Mouse (Mus musculus): ENCODE results near the gene Fadd.

Fadd gene

GRCm38 (mm10) chr7:144577876-144578275 is 4.4 kb downstream of the Fadd start:
- DNase-seq (ENCODE audit: extremely low read depth, low read depth): no peak

GRCm38 (mm10) chr7:144572234-144572633 is 10.0 kb downstream of the Fadd start:
- DNase-seq (ENCODE audit: extremely low read depth, low read depth): no peak

DNA sequence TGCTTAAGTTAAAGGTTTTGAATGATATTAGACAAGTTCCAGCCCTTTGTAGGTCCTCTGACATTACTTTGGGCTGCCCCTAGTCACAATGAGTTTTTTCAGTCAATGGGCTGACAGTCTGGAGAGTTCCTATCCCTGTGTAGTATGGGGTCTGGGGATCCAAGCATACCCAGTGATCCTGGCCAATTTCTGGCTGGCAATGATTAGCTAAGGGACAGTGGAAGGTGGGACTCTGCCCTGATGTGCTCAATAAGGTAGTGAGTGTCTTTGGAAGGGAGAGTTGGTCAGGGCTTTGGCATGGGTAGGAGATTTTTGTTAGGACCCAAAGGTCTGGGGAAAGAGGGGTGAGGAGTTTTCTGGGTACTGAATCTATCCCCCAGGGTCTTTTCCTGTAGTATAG is 10.7 kb downstream of the Fadd start:
- no peak for DNase-seq (ENCODE audit: extremely low read depth, low read depth)

DNA sequence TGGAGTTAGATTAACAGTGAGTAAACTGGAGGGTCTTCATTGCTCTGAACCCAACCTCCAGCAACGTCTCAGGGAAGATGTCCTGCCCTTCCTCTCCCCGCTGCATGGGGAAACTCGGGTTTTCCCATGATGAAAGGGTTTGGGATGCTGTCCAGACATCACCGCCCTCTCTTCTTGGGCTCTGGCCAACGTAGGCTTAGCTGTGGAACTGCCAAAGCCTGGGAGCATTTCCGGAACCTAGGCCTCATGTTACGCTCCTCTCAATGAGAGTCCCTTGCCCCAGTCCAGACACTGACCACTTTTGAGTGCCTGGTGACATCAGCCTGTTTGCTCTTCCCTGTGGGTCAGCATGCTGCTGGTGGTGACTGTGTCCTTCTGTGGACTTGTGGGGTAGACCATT is 12.8 kb downstream of the Fadd start:
- no peak for DNase-seq (ENCODE audit: extremely low read depth, low read depth)

DNA sequence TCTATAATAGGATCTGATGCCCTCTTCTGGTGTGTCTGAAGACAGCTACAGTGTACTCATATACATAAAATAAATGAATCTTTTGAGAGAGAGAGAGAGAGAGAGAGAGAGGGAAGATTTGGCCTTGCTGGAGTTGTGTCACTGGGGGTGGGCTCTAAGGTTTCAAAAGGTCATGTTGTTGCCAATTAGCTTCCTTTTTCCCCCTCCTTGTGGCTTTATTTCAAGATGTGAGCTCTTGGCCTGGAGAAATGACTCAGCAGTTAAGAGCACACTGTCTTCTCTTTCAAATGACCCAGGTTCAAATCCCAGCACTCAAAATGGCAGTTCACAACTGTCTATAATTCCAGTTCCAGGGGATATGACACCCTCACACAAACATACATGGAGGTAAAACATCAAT is 14.2 kb downstream of the Fadd start:
- DNase-seq (ENCODE audit: extremely low read depth, low read depth): no peak

DNA sequence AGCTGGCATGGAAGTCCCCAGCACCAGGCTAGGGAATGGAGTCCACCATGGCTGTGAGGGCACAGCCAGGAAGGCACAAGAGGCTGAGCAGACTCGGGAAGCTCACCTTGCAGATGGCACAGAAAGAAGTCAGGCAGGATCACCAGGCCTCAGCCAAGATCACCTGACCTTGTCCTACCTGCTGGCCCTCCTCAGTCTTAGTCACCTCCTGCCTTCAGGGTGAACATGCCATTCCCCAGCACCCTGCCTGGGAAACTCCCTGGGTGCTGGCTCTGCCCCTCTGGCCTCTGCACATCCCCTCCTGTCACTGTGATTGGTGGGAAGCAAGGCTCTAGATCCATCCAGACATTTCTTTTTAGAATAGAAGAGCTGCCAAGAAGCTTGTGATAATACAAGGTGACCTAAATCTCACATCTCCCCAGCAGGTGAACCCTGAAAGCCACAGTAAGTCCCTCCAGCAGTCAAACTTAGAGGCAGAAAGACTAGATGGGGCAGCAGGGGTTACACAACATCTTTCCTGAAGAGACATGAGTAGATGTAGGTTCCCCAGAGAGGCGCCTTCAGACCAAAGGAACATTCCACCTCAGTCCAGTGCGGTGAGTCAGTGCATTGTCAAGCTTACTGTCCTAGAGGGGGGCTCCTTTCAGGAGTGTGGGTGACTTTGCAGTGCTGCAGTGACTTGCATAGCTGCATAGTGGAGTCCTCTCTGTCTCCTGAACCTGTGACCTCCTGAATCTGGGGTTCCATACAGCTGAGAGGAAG is 15.2 kb downstream of the Fadd start:
- DNase-seq (ENCODE audit: extremely low read depth, low read depth): no peak

DNA sequence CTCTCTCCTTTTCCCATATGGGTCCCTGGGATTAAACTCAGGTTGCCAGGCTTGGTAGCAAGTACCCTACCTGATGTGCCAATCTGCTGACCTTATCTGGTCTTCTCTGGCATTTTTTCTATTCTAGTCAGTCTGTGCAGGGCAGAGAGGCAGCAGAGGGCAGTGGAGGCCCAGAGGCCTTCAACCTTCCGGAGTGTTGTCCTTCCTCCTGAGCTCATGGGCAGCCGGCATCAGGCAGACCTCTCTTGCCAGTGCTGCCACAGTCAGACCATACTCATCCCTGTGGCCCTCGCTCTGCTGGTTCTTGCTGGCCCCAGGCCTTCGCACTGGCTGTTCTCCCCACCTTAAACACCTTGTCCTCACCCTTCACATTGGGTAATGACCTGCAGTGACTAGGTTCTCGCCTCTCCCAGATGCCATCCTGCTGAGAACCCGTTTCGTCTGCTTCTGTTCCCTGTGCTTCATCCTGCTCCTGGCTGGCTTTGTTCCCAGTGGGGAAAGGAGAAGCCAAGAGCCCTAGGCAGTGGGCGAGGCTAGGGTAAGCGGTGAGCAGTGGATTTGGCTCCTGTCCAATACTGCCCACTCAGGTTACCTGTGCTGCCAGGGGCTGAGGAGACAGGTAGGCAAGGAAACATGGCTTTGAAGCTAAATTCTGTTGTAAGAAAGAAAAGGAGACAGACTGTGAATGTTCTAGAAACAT is 18.7 kb downstream of the Fadd start:
- no peak for DNase-seq (ENCODE audit: extremely low read depth, low read depth)

- no peak for DNase-seq (ENCODE audit: extremely low read depth, low read depth)
Measured at GRCm38 (mm10) chr7:144562016-144562415, 20.2 kb downstream of the Fadd start.

DNA sequence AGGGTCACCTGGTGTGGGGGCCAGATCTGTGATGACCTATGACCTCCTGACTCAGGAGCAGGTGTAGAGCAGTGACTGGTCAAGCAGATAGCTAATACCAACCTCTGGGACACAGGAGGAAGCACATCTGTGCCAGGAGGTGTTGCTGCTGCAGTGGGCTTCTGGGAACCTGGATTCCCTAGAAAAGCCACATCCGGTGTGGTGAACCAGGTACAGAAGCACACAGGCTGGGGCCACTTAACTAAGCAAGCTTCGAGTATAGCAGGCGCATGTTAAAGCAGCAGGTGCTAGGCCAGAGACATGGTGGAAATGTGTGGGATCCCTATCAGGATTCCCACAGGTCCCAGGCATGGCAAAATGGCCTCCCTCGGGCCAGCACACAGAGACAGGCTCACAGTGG is 21.7 kb downstream of the Fadd start:
- DNase-seq (ENCODE audit: extremely low read depth, low read depth): no peak

GRCm38 (mm10) chr7:144558552-144558951 is 23.7 kb downstream of the Fadd start:
- no peak for DNase-seq (ENCODE audit: extremely low read depth, low read depth)

- DNase-seq (ENCODE audit: extremely low read depth, low read depth): no peak
Measured at GRCm38 (mm10) chr7:144554123-144554472, 28.2 kb downstream of the Fadd start.

GRCm38 (mm10) chr7:144553237-144554122 is 28.8 kb downstream of the Fadd start, which contains the start of gene Ppfia1:
Gene Ppfia1, minus strand, starts transcription at chr7:144553729.
- peak; percentile 64 for DNase-seq (ENCODE audit: extremely low read depth, low read depth)

DNA sequence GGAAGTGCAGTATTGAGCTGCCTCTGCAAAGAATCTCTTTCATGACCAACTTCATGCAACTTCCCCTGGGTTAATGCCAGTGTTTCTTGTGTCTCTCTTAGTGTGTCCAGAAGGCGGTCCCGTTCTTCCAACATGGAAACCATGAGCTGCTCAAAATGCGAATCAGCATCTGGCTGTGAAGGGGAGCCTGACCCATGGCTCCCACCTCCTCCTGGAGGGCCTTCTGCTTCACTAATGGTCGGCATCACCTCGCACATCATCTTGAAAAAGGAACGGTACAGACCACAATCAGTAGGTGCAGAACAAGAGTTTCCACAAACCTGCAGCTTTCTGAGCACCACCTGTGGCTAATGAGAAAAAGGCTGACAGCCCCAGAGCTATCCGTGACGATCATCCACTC is 30.0 kb downstream of the Fadd start:
- DNase-seq (ENCODE audit: extremely low read depth, low read depth): no peak

GRCm38 (mm10) chr7:144550811-144551210 is 31.5 kb downstream of the Fadd start:
- no peak for DNase-seq (ENCODE audit: extremely low read depth, low read depth)

GRCm38 (mm10) chr7:144549904-144550566 is 32.2 kb downstream of the Fadd start:
- peak; percentile 27 for DNase-seq (ENCODE audit: extremely low read depth, low read depth)

DNA sequence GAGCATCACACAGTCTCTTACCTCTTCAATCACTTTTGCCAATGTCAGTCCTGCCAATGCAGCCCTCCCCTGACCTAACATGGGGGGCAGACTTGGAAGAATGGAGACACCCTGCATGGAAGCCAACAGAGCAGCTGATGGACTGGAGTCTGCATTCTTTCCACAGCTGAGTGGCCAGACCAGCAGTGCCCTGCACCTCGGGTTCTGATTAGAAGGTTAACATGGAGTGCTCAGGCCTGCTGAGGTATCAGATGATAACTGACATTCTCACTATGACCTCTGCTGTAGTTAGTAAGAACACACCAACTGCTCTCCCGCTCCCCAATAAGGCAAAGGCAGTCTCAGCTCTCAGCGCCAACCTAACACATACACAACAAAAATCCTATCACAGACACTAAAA is 37.0 kb downstream of the Fadd start:
- no peak for DNase-seq (ENCODE audit: extremely low read depth, low read depth)

GRCm38 (mm10) chr7:144541351-144541750 is 40.9 kb downstream of the Fadd start:
- DNase-seq (ENCODE audit: extremely low read depth, low read depth): no peak

- no peak for DNase-seq (ENCODE audit: extremely low read depth, low read depth)
Measured at GRCm38 (mm10) chr7:144539146-144539545, 43.1 kb downstream of the Fadd start.

- no peak for DNase-seq (ENCODE audit: extremely low read depth, low read depth)
Measured at GRCm38 (mm10) chr7:144538030-144538644, 44.1 kb downstream of the Fadd start.

GRCm38 (mm10) chr7:144536367-144536766 is 45.9 kb downstream of the Fadd start:
- DNase-seq (ENCODE audit: extremely low read depth, low read depth): peak; percentile 78

- no peak for DNase-seq (ENCODE audit: extremely low read depth, low read depth)
Measured at GRCm38 (mm10) chr7:144534773-144535172, 47.5 kb downstream of the Fadd start.

All from MEL-GATA-1-ER (cell line).